Mouse (Mus musculus): ENCODE measurements around the gene Cutal. TPM values are rescaled to one million over a fixed set of nuclear protein-coding genes. Genes with fewer than 3 reads are reported as not detected.
"Not testable (repeated sequence)": the region's sequence is repeated elsewhere in the genome, so short reads cannot be mapped to it uniquely, and the experiment has no call there.

Gene Cutal
- polyA plus RNA-seq, 2 experiments, result 0.06 TPM; not detected in 1

DNA sequence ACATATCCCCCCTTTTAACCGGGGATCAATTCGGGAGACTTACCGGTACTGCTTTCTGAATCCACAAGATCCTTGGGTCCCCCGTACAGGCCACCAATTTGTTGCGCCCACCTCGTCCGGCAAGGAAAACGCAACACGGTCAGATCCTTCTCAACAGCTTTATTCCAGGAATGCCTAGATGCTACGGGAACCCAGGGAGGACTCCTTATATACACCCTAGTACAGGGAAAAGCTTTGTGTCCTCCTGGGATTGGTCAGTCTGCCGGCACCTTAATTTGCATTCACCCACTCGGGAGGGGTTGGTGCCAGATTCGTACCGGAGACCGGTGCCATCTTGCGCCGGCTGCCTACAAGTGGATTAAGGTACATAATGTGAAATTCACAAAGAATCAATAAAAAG lies 40.6 kb upstream of the Cutal start:
- TF ChIP-seq POLR2A (IDR thresholded peaks at IDR 0.05; ENCODE audit: borderline replicate concordance, extremely low read depth, insufficient read depth, insufficient read length), result no peak

DNA sequence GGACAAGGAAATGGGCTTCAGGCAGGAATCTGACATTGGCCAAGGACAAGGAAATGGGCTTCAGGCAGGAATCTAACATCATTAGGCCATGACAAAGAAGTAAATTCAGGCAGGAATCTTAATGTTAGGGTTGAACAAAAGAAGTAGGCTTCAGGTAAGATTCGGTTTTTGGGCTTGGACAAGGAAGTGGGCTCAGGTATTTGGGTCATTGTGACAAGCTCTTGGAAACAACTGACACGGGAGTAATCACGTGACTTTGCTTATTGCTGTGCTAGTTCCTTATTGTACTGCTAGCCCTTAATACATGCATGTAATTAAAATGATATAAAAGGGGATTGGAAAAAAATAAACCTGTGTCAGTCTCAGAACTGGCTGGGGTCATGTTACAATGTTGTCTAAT lies 38.5 kb upstream of the Cutal start:
- no peak overlapping the region for H3K4me3 ChIP-seq (replicated peaks; ENCODE audit: low read length)
- no peak overlapping the region for H3K27ac ChIP-seq (replicated peaks; ENCODE audit: low read depth, low read length)
- ATAC-seq (ENCODE audit: low FRiP score, low read depth) (no peak), DNase-seq (ENCODE audit: low spot score) (no peak)
- H3K27me3 ChIP-seq (ENCODE audit: control insufficient read depth, insufficient read depth, low read length), result no peaks in the 10 kb centered on the region
- no peak overlapping the region for H3K9ac ChIP-seq (ENCODE audit: low read depth, low read length, severe bottlenecking)
- no peaks in the 10 kb centered on the region for H3K36me3 ChIP-seq (ENCODE audit: control insufficient read depth, insufficient read depth, low read length)
- WGBS, result 75% methylated on average over 3 of the region's 3 CpGs
- no peak for TF ChIP-seq POLR2A (IDR thresholded peaks at IDR 0.05; ENCODE audit: borderline replicate concordance, extremely low read depth, insufficient read depth, insufficient read length)
- H3K4me2 ChIP-seq (replicated peaks; ENCODE audit: low read depth, low read length, severe bottlenecking), result no peak overlapping the region
- no peaks in the 10 kb centered on the region for H3K9me3 ChIP-seq (ENCODE audit: control insufficient read depth, low read length)
- H3K4me1 ChIP-seq (ENCODE audit: control insufficient read depth, insufficient read depth, low read length), result no peaks in the 10 kb centered on the region

More for the DNA sequence above, 40.6 kb upstream of the Cutal start:
- no peak overlapping the region for H3K4me2 ChIP-seq (replicated peaks; ENCODE audit: low read depth, low read length, severe bottlenecking)
- WGBS, result 89% methylated on average over 17 of the region's 17 CpGs
- no peak for ATAC-seq (ENCODE audit: low FRiP score, low read depth)
- DNase-seq (ENCODE audit: low spot score), result no peak
- no peak overlapping the region for H3K27ac ChIP-seq (replicated peaks; ENCODE audit: low read depth, low read length)
- H3K9ac ChIP-seq (ENCODE audit: low read depth, low read length, severe bottlenecking), result no peak overlapping the region
- H3K9me3 ChIP-seq (ENCODE audit: control insufficient read depth, low read length), result no peaks in the 10 kb centered on the region; the same call in 1 of the 2 replicates
- H3K27me3 ChIP-seq (ENCODE audit: control insufficient read depth, insufficient read depth, low read length), result no peaks in the 10 kb centered on the region
- no peaks in the 10 kb centered on the region for H3K4me1 ChIP-seq (ENCODE audit: control insufficient read depth, insufficient read depth, low read length)
- H3K36me3 ChIP-seq (ENCODE audit: control insufficient read depth, insufficient read depth, low read length), result no peaks in the 10 kb centered on the region
- H3K4me3 ChIP-seq (replicated peaks; ENCODE audit: low read length), result no peak overlapping the region

DNA sequence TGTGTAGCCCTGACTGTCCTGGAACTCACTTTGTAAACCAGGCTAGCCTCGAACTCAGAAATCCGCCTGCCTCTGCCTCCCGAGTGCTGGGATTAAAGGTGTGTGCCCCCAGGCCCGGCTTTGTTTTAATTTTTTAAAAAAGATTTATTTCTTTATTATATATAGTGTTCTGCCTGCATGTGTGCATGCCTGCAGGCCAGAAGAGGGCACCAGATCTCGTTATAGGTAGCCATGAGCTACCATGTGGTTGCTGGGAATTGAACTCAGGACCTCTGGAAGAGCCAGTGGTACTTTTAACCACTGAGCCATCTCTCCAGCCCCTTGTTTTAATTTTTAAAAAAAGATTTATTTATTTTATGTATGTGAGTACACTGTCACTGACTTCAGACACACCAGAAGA lies 34.1 kb upstream of the Cutal start:
- not testable (repeated sequence) for H3K4me2 ChIP-seq (replicated peaks; ENCODE audit: low read depth, low read length, severe bottlenecking); H3K36me3 ChIP-seq (ENCODE audit: control insufficient read depth, insufficient read depth, low read length); H3K9ac ChIP-seq (ENCODE audit: low read depth, low read length, severe bottlenecking); H3K27me3 ChIP-seq (ENCODE audit: control insufficient read depth, insufficient read depth, low read length); H3K4me1 ChIP-seq (ENCODE audit: control insufficient read depth, insufficient read depth, low read length); DNase-seq (ENCODE audit: low spot score); H3K9me3 ChIP-seq (ENCODE audit: control insufficient read depth, low read length); H3K27ac ChIP-seq (replicated peaks; ENCODE audit: low read depth, low read length); ATAC-seq (ENCODE audit: low FRiP score, low read depth); H3K4me3 ChIP-seq (replicated peaks; ENCODE audit: low read length)
- 83% methylated on average over 5 of the region's 5 CpGs for WGBS

DNA sequence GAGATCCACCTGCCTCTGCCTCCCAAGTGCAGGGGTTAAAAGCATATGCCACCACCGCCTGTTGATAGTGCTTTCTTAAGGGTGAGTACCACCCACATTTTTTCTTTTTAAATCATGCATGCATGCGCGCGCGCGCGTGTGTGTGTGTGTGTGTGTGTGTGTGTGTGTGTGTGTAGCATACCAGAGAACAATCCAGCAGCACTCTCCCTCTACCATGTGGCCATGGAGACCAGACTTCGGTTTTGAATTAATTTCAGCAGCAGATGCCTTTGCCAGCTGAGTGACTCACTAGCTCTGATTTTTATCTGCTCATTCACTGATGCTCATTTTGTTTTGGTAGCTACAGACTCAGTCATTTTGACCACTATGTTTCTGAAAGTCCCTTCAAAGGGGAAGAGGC lies 32.5 kb upstream of the Cutal start:
- no peak overlapping the region for H3K9ac ChIP-seq (ENCODE audit: low read depth, low read length, severe bottlenecking)
- H3K4me1 ChIP-seq (ENCODE audit: control insufficient read depth, insufficient read depth, low read length), result no peaks in the 10 kb centered on the region
- ATAC-seq (ENCODE audit: low FRiP score, low read depth) (no peak), DNase-seq (ENCODE audit: low spot score) (no peak)
- no peaks in the 10 kb centered on the region for H3K27me3 ChIP-seq (ENCODE audit: control insufficient read depth, insufficient read depth, low read length)
- H3K27ac ChIP-seq (replicated peaks; ENCODE audit: low read depth, low read length), result no peak overlapping the region
- H3K4me3 ChIP-seq (replicated peaks; ENCODE audit: low read length), result no peak overlapping the region
- no peak overlapping the region for H3K4me2 ChIP-seq (replicated peaks; ENCODE audit: low read depth, low read length, severe bottlenecking)
- no peak for TF ChIP-seq POLR2A (IDR thresholded peaks at IDR 0.05; ENCODE audit: borderline replicate concordance, extremely low read depth, insufficient read depth, insufficient read length)
- no peaks in the 10 kb centered on the region for H3K36me3 ChIP-seq (ENCODE audit: control insufficient read depth, insufficient read depth, low read length)
- WGBS, result 91% methylated on average over 8 of the region's 8 CpGs
- H3K9me3 ChIP-seq (ENCODE audit: control insufficient read depth, low read length), result no peaks in the 10 kb centered on the region

DNA sequence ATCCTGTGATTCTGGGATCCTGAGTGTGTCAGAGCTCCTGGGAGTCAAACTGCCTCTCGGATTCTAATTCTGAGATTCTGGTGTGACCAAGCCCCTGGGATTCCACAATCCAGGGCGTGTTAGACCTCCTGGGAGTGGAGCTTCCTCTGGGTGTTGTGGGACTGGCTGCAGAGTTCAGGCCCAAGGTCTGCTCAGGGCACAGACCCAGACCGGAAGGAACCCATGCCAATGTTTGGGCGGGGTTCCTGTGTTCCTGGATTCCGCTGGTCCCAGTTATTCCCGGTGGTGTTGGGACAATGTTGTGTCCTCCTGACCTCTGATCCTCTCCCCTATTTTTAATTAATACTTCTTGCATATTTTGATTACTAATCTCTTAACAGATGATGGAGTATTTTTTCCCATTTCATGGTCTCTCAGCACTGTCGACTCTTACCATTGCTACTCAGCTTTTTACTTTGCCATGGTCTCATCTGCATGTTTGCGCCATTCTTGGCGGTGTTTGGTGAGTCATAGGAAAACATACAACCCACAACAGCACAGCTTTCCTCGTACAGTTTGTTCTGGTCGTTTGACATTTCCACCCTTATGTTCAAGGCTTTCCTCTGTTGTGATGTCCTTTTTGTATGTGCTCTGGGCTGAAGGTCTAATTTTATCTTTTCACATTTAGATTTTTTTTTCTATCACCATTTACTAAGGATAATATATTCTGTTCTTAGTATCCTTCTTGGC lies 30.8 kb upstream of the Cutal start:
- H3K27ac ChIP-seq (replicated peaks; ENCODE audit: low read depth, low read length), result no peak overlapping the region
- no peak for TF ChIP-seq POLR2A (IDR thresholded peaks at IDR 0.05; ENCODE audit: borderline replicate concordance, extremely low read depth, insufficient read depth, insufficient read length)
- H3K4me1 ChIP-seq (ENCODE audit: control insufficient read depth, insufficient read depth, low read length), result no peaks in the 10 kb centered on the region
- H3K36me3 ChIP-seq (ENCODE audit: control insufficient read depth, insufficient read depth, low read length), result no peaks in the 10 kb centered on the region
- no peak overlapping the region for H3K4me3 ChIP-seq (replicated peaks; ENCODE audit: low read length)
- no peak for DNase-seq (ENCODE audit: low spot score)
- ATAC-seq (ENCODE audit: low FRiP score, low read depth), result no peak
- 85% methylated on average over 11 of the region's 11 CpGs for WGBS
- H3K9me3 ChIP-seq (ENCODE audit: control insufficient read depth, low read length), result no peaks in the 10 kb centered on the region
- H3K9ac ChIP-seq (ENCODE audit: low read depth, low read length, severe bottlenecking), result no peak overlapping the region
- H3K27me3 ChIP-seq (ENCODE audit: control insufficient read depth, insufficient read depth, low read length), result no peaks in the 10 kb centered on the region
- no peak overlapping the region for H3K4me2 ChIP-seq (replicated peaks; ENCODE audit: low read depth, low read length, severe bottlenecking)

All from limb, embryonic 14.5 days (tissue).